Mouse (Mus musculus) small intestine, adult 2 months (tissue): Measurements from ENCODE around the gene Pcyt1b.

Source experiments
- CTCF ChIP-seq: fragments of 200-500 bp; IDR thresholded peaks from 2 replicates; pipeline ENCODE4 v1.5.1; 2012; ENCODE audit warnings: low read depth, mild to moderate bottlenecking, control low read depth, inconsistent platforms, low read length, moderate library complexity, mixed read lengths; ENCODE audit not compliant: insufficient replicate concordance, insufficient read length; ENCODE audit errors: extremely low read depth
- POLR2A ChIP-seq: fragments of 200-500 bp; IDR thresholded peaks from 2 replicates; pipeline ENCODE4 v1.6.1; 2012; ENCODE audit warnings: low read depth, mild to moderate bottlenecking, control low read depth, inconsistent platforms, low read length, moderate library complexity

- TF ChIP-seq POLR2A (no peak), CTCF (no peak)
Observed at GRCm38 (mm10) chrX:93697596-93697995, 42.9 kb downstream of the Pcyt1b start.
